Mouse (Mus musculus): ENCODE measurements at regions not wholly inside any gene's neighbourhood (a gene's known extent, or its start where the extent isn't known, plus 50 kb on each side); places are given as distances from the start of the nearest gene placed in this dataset.

DNA sequence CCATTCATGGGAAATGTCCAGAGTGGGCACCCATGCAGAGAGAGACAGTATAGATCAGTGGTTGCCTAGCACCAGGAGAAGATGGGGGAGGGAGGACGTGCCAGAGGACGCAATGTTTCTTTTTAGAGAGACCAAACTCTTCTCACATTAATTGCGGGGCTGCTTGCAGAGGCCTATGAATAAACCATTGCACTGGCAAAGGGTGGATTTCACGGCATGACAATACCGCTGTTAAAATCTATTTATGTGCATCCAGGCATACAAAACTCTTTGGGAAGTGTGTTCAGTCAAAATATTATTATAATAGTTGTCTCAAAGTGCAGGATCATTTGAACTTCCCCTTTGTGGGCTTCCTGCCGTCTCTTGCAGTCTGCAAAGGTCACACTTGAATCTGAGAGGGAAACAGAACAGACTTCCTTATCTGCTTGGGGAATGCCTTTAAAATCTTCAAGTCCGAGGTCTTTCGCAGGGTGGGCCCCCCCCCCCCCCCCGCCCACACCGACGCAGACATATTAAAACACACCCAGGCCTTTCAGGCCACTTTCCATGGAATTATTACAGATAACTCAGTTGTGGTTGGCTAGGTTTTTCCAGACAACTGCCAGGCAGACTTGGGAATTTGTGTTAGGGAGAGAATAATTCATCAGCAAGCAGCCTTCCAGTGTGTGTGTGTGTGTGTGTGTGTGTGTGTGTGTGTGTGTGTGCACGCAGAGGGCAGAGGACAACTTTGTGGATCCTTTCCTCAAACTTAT is 78.3 kb upstream of the Slc45a1 start:
- Histone ChIP-seq H3K27me3 (ENCODE audit: control insufficient read depth, insufficient read depth, low read length) (no peaks in the 10 kb centered on the region), H3K27ac (ENCODE audit: control insufficient read depth, insufficient read depth, low read length) (no peak overlapping the region), H3K36me3 (ENCODE audit: control insufficient read depth, insufficient read depth, low read length) (no peaks in the 10 kb centered on the region), H3K4me1 (replicated peaks; ENCODE audit: control insufficient read depth, insufficient read depth, low read length) (no peaks in the 10 kb centered on the region), H3K4me3 (ENCODE audit: control insufficient read depth, insufficient read depth, low read length) (no peak overlapping the region)
- 5% methylated on average over 12 of the region's 12 CpGs for WGBS
- no peak for DNase-seq
- TF ChIP-seq CTCF (IDR thresholded peaks at IDR 0.05; ENCODE audit: borderline replicate concordance, control insufficient read depth, extremely low read depth, insufficient read depth, low read length, poor library complexity) (no peak), POLR2A (IDR thresholded peaks at IDR 0.05; ENCODE audit: control insufficient read depth, extremely low read depth, insufficient read depth, low read length, poor library complexity) (no peak)

DNA sequence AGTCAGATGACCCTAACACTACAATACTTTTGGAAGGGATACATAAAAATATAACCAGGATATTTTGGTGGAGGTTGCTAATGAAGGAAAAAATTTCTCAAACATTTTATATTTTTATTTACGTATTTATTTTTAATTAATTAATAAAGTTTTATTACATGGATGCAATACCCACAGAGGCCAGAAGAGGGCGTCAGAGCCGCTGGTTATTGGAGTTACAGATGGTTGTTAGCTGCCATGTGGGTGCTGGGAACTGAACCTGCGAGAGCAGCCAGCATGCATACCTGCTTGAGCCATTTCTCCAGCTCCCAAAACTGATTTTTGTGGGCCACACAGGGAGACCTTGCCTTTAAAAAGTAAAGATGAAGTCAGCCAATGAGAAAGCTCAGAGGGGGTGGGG is 74.6 kb upstream of the Slc45a1 start:
- 69% methylated on average over 4 of the region's 4 CpGs for WGBS
- DNase-seq, result no peak
- Histone ChIP-seq H3K36me3 (ENCODE audit: control insufficient read depth, insufficient read depth, low read length) (no peaks in the 10 kb centered on the region), H3K4me3 (ENCODE audit: control insufficient read depth, insufficient read depth, low read length) (no peak overlapping the region), H3K27ac (ENCODE audit: control insufficient read depth, insufficient read depth, low read length) (no peak overlapping the region), H3K4me1 (replicated peaks; ENCODE audit: control insufficient read depth, insufficient read depth, low read length) (peaks cover 6% of the 10 kb centered on the region; the same call in 1 of the 2 replicates), H3K27me3 (ENCODE audit: control insufficient read depth, insufficient read depth, low read length) (no peaks in the 10 kb centered on the region)
- TF ChIP-seq POLR2A (IDR thresholded peaks at IDR 0.05; ENCODE audit: control insufficient read depth, extremely low read depth, insufficient read depth, low read length, poor library complexity) (no peak), CTCF (IDR thresholded peaks at IDR 0.05; ENCODE audit: borderline replicate concordance, control insufficient read depth, extremely low read depth, insufficient read depth, low read length, poor library complexity) (0 out of 2 replicates have a peak, but pooled peaks have one; percentile 31)

DNA sequence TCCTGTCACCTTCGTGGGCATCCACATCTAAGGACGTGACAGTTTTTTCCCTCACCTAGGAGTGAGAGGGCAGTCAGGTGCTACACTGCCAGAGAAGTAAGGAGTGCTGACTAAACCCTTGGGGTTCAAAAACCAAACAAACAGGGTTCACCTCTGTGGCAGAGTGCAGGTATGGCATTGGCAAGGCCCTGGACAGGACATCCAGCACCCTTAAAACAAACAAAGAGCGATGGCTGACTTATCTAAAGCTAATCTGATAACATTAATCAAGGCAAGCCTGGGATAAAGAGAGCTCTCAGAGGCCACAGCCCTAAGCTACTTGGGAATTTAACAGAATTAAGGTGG is 74.1 kb upstream of the Slc45a1 start:
- Histone ChIP-seq H3K4me3 (ENCODE audit: control insufficient read depth, insufficient read depth, low read length) (no peak overlapping the region), H3K27ac (ENCODE audit: control insufficient read depth, insufficient read depth, low read length) (no peak overlapping the region), H3K27me3 (ENCODE audit: control insufficient read depth, insufficient read depth, low read length) (no peaks in the 10 kb centered on the region), H3K36me3 (ENCODE audit: control insufficient read depth, insufficient read depth, low read length) (no peaks in the 10 kb centered on the region), H3K4me1 (replicated peaks; ENCODE audit: control insufficient read depth, insufficient read depth, low read length) (peaks cover 6% of the 10 kb centered on the region; the same call in 1 of the 2 replicates)
- 90% methylated on average over 3 of the region's 3 CpGs for WGBS
- DNase-seq, result no peak
- no peak for TF ChIP-seq CTCF (IDR thresholded peaks at IDR 0.05; ENCODE audit: borderline replicate concordance, control insufficient read depth, extremely low read depth, insufficient read depth, low read length, poor library complexity)
- no peak for TF ChIP-seq POLR2A (IDR thresholded peaks at IDR 0.05; ENCODE audit: control insufficient read depth, extremely low read depth, insufficient read depth, low read length, poor library complexity)

DNA sequence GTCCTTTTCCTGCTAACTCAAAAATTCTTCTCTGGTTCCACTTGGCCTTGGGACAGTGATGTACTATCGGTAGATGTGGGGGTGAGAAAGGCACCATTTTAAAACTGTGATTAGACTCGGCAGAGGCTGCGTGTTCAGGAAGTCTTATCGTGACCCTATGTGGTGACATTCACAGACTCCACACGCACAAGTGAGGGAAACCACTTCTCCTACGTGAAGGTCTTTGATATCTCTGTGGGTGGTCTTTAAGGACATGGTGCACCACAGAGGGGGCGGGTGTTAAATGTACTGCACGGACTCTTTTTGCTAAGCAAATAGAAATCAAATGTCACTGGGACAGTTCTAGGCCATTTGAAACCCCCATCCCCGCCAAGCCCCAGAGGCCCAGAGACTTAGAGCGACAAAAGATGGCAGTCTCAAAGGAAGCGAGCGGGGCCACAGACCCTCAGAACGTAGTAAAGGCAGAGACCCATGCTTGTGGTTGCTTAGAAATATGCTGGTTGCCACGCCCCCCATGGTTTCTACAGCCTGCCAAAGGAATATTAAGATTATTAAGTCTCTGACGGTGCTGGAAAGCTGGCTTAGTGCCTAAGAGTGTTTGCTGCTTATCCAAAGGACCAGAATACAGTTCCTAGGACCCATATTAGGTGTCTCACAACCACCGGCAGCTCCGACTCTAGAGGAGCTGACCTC is 73.6 kb upstream of the Slc45a1 start:
- TF ChIP-seq CTCF (IDR thresholded peaks at IDR 0.05; ENCODE audit: borderline replicate concordance, control insufficient read depth, extremely low read depth, insufficient read depth, low read length, poor library complexity), result no peak
- no peak for TF ChIP-seq POLR2A (IDR thresholded peaks at IDR 0.05; ENCODE audit: control insufficient read depth, extremely low read depth, insufficient read depth, low read length, poor library complexity)
- Histone ChIP-seq H3K27me3 (ENCODE audit: control insufficient read depth, insufficient read depth, low read length) (no peaks in the 10 kb centered on the region), H3K4me3 (ENCODE audit: control insufficient read depth, insufficient read depth, low read length) (no peak overlapping the region), H3K27ac (ENCODE audit: control insufficient read depth, insufficient read depth, low read length) (no peak overlapping the region), H3K4me1 (replicated peaks; ENCODE audit: control insufficient read depth, insufficient read depth, low read length) (peaks cover 6% of the 10 kb centered on the region; the same call in 1 of the 2 replicates), H3K36me3 (ENCODE audit: control insufficient read depth, insufficient read depth, low read length) (no peaks in the 10 kb centered on the region)
- DNase-seq, result no peak
- 43% methylated on average over 17 of the region's 17 CpGs for WGBS

DNA sequence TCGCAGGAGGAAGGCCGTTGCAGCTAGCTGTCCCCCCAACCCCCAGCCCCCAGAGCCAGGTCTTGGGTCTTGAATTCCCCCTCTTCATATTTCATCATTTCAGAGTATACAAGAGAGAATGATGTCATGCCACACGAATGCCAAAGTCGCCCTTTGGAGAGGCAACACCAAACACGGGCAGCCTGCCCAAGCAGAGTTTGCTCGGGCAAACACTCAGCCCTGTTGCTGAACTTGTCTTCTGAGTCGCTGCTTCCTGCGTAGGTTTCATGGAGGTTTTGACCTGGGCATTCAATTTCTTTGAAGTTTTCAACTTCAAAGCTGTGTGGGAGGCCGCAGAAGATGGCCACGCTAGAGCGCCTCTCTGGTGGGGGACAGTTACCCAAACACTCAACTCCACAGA is 72.8 kb upstream of the Slc45a1 start:
- H3K27me3 ChIP-seq (ENCODE audit: control insufficient read depth, insufficient read depth, low read length), result no peaks in the 10 kb centered on the region
- no peaks in the 10 kb centered on the region for H3K36me3 ChIP-seq (ENCODE audit: control insufficient read depth, insufficient read depth, low read length)
- H3K27ac ChIP-seq (ENCODE audit: control insufficient read depth, insufficient read depth, low read length), result no peak overlapping the region
- TF ChIP-seq CTCF (IDR thresholded peaks at IDR 0.05; ENCODE audit: borderline replicate concordance, control insufficient read depth, extremely low read depth, insufficient read depth, low read length, poor library complexity), result no peak
- no peak for TF ChIP-seq POLR2A (IDR thresholded peaks at IDR 0.05; ENCODE audit: control insufficient read depth, extremely low read depth, insufficient read depth, low read length, poor library complexity)
- WGBS, result 72% methylated on average over 11 of the region's 11 CpGs
- H3K4me1 ChIP-seq (replicated peaks; ENCODE audit: control insufficient read depth, insufficient read depth, low read length), result peaks cover 6% of the 10 kb centered on the region; the same call in 1 of the 2 replicates
- no peak overlapping the region for H3K4me3 ChIP-seq (ENCODE audit: control insufficient read depth, insufficient read depth, low read length)
- DNase-seq, result no peak

DNA sequence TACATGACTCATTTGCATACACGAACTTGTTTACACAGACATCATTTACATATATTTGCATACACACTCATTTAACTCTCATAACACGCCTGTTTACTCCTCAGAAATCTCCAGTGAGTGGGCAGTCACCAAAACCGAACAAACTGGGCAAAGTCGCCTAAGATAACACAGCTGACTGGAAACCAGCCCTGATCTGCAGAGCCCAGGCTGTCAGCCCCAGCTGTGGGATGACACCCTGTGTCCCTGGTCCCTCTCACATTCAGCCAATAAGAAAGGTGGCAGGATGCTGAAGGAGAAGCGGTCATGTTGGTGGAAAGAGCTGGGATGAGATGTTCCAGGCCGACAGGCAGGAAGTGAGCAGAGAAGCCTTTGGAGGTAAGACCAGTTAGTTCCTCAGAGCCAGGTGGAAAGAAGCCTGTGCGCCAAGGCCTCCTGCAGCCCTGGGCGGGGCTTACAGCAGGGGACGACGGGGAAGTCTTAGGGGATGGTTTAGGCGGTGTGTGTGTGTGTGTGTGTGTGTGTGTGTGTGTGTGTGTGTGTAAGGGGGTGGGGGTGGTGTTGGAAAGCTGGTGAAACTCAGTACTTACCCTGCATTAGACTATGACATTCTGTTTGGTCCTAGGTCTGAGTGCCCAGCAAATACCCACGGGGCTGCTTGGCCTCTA is 69.8 kb upstream of the Slc45a1 start:
- peaks cover 6% of the 10 kb centered on the region; the same call in 1 of the 2 replicates for H3K4me1 ChIP-seq (replicated peaks; ENCODE audit: control insufficient read depth, insufficient read depth, low read length)
- TF ChIP-seq CTCF (IDR thresholded peaks at IDR 0.05; ENCODE audit: borderline replicate concordance, control insufficient read depth, extremely low read depth, insufficient read depth, low read length, poor library complexity) (no peak), POLR2A (IDR thresholded peaks at IDR 0.05; ENCODE audit: control insufficient read depth, extremely low read depth, insufficient read depth, low read length, poor library complexity) (no peak)
- no peak for DNase-seq
- H3K27me3 ChIP-seq (ENCODE audit: control insufficient read depth, insufficient read depth, low read length), result no peaks in the 10 kb centered on the region
- H3K27ac ChIP-seq (ENCODE audit: control insufficient read depth, insufficient read depth, low read length), result no peak overlapping the region
- H3K36me3 ChIP-seq (ENCODE audit: control insufficient read depth, insufficient read depth, low read length), result no peaks in the 10 kb centered on the region
- 53% methylated on average over 12 of the region's 12 CpGs for WGBS
- H3K4me3 ChIP-seq (ENCODE audit: control insufficient read depth, insufficient read depth, low read length), result no peak overlapping the region
